Mouse (Mus musculus) spleen, embryonic (tissue): ENCODE data around the gene Rexo4.

Experiments used
- CTCF ChIA-PET: fragments of 350-600 bp; sonication (Branson Sonifier 250); formaldehyde crosslinking; loops from one replicate; lab custom pipeline; 2022; lab: Charles Lee

Gene Rexo4

DNA sequence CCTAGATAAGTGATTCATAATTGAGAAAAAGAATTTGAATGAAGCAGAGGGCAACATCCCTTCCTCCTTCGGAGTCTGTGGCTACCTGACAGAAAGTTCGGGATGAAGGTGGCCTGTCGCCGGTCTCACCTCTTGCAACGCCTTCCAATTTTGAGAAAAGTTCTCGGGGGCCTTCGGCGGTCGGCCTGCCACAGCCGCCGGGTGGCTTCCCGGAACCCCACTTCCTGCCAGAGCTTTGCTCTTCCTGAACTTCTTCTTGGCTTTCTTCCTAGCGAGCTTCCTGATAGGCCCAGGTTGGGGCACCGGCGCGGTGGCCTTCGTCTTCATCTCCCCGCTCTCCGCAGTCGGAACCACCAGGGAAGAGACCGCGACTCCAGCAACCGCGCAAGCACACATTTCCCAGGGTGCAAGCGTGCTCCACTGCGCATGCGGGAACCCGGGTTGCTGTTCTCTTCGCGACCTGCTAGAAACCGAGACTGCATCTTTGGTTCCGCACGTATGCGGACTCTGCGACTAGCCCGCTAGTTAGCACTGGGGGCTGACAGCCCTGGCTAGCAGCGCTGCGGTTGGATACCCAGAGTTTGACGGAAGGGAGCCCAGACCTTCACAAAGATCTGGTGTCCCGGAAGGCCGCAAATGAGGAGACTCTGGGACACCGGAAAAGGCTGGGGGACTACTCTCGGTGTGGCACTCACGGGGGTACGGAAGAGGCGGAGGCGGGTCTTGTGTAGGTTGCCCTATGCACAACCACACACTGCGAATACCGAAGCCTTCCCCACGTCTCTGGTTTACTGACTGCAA is at the start of gene Rexo4:
Gene Rexo4, minus strand, starts transcription at position 464 of the 801 bp plus-strand sequence.
- CTCF ChIA-PET = no interaction called here

DNA sequence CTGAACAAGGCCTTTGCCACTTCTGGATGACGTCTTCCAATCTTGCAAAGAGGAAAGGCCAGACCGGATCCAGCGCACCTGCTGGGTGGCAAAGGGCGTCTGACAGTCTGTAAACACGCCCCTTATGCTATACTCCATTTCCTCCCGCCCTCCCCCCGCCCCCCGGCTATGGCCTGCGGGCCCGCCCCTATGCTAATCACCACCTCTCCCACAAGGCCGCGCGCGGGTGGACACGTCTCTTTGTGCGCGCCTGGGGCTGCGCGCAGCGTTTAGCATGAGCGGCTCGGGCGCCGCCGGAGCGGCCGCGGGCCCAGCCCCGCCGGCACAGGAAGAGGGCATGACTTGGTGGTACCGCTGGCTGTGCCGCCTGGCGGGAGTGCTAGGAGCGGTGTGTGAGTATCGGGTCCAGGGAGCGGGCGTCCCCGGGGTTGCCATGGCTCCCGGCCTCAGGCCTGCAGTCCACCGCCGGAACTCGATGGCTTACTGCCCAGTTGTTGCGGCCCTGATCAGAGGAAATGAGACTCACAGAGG is 45.6 kb upstream of the Rexo4 start, which contains the start of gene Cacfd1:
Gene Cacfd1, plus strand, starts transcription at position 213 of the 531 bp plus-strand sequence.
- CTCF ChIA-PET = no interaction called here

DNA sequence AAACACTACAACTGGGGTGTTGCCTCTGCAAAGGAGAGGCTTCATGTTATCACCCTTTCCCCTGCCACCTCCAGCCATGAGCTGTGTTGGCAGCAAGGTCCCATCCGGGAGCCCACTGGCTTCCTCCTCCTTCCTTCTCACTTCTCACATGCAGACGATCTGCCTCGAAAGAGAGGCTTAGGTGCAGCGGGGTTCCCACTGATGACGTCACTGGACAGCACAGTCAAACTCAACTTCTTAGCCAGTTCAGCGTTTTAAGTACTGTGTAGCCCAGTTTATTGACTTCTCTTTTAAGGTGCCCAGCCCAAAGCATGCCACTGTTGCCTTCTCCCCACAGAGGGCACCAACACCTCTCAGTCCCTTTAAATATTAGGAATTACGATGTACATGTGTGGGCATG is 43.5 kb upstream of the Rexo4 start:
- CTCF ChIA-PET = no interaction called here

DNA sequence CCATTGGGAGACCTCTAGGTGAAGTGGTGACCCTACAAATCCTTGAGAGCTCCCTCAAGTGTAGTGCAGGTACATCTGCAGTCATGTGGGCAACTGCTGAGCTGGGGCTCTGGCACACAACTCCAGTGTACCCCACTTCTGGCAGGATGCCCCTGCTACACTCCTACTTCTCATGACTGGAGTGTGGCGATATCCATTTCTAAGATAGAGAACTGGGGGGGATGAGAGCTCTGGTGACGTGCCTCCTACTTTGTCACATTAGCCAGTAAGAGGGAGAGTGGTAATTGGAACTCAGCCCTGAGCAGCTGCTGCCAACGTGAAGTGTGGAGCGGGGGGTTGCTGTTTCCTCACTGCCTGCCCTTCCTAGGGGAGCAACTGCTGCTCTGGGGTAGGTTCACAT is 42.1 kb upstream of the Rexo4 start:
- CTCF ChIA-PET = no interaction called here

DNA sequence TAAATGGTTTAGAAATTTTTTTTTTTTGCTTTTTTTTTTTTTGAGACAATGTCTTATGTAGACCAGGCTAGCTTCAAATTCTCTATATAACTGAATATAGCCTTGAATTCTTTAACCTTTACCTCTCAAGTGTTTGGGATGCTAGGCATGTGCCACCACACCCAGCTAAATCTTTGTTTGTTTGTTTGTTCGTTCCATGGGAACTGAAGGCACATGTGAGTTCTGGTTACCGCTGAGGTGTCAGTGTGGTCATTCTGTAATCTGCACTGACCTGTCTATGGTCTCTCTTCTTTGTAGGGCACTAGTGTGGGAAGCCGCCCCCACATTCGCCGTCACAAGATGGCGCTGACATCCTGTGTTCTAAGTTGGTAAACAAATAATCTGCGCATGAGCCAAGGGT is 33.8 kb upstream of the Rexo4 start:
- CTCF ChIA-PET = interaction anchor here (0.5 to 0.7 kb wide), 2 partner anchors 17 to 1594 kb away, joined by 5 to 21 read pairs; no protein-coding TSS in a partner anchor

DNA sequence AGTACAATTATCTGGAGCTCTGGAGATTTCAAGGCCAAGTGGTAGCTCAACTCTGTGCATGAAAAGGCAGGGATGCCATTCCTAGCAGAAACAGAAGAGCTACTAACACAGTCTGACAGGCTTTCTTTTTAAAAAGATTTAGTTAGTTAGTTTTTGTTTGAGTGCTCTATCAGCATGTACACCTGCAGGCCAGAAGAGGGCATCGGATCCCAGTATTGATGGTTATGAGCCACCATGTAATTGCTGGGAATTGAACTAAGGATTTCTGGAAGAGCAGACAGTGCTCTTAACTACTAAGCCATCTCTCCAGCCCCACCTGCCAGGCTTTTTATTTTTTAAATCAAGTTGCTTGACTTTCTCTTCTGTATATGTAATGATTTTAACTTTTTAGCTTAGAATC is 33.3 kb upstream of the Rexo4 start:
- CTCF ChIA-PET = interaction anchor here (0.5 to 0.7 kb wide), 3 partner anchors 17 to 1595 kb away, joined by 3 to 21 read pairs (median 5); no protein-coding TSS in a partner anchor

DNA sequence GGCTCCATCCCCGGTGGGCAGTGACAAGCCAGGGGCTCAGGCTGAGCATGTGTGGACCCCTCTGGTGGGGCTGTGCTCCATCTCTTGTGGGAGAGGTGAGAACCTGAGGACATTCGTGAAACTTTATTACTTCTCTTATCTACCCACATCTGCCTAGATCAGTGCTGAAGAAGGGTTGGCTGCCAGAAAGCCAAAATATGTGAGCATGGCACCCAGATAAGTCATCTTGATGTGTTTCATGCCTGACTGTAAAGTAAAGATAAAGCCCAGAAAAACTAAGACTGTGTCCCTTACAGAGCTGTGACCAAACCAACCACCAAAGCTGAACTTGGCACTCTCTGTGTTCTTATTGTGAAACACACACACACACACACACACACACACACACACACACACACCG is 29.8 kb upstream of the Rexo4 start:
- CTCF ChIA-PET = no interaction called here

DNA sequence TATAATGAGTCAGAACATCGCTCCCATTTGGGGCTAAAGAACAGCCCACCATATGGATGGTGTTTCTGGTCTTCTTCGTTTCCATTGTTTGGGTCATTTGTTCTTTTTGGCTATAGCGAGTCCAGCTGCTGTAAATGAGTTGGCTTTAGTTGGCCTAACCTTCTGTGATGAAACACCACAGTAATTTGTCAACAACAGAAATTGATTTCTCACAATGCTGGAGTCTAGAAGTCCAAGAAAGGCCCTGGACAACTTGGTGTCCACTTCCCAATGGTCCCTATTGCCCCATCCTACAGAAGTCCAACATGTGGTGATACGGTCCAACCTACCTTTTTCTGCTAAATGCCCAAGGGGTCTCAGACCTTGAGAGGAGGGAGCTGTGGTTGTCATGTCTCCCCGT is 20.5 kb upstream of the Rexo4 start:
- CTCF ChIA-PET = no interaction called here

DNA sequence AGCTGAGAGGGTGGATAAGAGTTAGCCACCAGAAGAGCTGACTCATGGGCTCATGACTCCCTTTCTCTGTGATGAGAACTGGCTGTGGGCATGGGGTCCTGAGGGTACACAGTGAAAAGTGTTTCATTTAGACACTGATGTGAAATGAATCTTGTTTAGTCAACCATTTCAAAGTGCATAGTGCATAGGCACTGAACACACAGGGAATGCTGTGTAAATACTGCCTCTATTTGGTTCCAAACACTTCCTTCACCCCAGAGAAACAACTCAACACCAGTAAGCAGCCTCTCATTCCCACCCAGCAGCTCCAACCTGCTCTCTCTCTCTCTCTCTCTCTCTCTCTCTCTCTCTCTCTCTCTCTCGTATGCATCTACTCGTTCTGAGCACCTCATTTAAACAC is 20.0 kb upstream of the Rexo4 start:
- CTCF ChIA-PET = no interaction called here

DNA sequence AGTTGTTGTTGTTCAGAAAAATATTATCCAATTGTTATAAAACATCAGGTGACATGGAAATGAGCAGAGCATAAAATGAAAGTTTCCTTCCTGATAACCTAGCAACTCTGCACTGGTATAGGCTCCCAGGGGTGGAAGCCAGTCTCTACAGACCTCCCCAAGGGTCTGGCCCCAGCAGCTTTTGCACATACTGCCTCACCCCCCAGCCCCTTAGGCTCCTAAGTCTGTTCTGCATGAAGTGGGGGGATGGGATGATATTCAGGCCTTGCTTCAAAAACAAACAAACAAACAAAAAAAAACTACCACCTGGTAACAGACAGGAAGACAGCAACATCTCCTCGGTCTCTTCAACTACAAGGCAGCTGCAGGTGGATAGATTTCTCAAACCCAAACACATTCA is 16.2 kb upstream of the Rexo4 start:
- CTCF ChIA-PET = interaction anchor here (0.5 kb wide), 1 partner anchor 18 kb away, joined by 21 read pairs; no protein-coding TSS in a partner anchor

DNA sequence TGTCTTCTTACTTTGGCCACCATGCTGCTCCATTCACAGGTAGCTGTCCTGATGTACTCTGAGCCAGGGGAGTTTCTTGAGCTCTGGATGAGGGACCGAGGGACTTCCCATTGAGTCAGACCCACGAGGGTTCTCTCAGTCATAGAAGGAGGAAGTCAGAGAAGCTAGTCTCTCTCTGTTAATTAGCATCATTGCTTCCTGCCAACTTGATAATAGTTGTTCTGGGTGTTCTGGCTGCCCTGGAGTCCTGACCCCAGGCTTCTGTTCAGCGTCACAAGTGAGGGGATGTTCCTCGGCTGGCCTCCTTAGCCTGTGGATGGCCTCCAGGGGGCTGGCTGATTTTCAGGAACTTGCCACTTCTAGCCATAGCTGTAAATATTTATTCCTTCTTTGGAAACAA is 9.8 kb upstream of the Rexo4 start:
- CTCF ChIA-PET = no interaction called here

DNA sequence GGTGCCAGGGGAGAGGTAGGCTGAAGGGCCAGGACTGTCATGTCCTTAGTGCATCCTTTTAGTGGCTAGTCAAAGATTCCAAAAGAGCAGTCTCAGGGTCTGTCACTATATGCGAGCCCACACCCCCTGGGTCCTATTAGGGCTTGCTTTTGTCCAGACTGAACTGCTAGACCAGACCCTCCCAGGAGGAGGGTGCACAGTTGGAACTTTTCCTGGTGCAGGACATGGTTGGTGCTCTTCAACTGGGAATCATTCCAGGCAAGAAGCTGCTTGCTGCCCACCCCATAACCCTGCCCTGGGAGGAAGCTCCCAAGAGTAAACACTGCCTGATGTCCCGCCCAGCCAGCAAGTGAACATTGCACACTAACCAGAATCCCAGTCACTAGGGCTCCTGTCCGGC is 8.9 kb upstream of the Rexo4 start, which contains the start of gene Adamts13:
Gene Adamts13, plus strand, starts transcription at position 301 of the 400 bp plus-strand sequence.
- CTCF ChIA-PET = no interaction called here

DNA sequence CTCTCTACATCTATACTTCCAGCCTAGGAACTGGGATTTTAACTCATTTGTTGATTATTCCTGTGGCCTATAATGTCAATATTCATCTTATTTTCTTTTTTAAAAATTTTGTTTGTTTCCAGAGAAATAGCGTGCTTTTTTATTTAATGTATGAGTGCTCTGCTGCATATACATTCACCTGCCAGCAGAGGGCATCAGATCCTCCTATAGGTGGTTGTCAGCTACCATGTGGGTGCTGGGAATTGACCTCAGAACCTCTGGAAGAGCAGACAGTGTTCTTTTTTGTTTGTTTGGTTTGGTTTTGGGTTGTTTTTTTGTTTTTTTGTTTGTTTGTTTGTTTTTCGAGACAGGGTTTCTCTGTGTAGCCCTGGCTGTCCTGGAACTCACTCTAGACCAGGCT is 3.1 kb upstream of the Rexo4 start:
- CTCF ChIA-PET = interaction anchor here (0.6 kb wide), 1 partner anchor 370 kb away, joined by 3 read pairs; no protein-coding TSS in a partner anchor

DNA sequence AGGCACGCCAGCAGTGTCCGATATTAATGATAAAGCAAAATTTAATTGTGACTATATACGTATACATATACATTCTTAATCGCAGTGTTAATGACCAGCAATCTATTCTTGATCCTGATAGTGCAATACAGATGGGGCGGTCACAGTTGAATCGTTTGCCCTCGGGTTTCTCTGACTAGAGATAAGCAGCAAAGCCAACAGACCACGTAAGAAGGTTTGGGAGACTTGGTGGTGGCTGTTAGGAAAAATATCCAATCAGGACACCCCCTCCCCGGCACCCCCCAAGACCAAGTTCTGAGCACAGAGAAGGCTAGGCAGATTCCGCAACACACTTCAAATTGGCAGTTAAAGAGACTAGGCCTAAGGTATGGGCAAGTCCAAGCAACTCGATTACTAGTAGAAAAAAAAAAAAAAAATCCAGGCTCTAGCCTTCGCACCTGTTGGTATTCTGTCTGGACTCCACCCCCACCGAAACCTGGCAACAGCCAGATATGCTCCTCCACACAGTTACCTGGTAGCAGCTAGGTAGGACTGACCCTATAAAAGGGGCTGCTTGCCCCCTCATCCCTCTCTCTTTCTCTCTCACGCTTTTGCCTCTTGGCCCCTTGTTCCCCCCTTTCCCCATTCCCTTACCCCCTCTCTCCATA is 661 bp upstream of the Rexo4 start:
- CTCF ChIA-PET = interaction anchor here (0.8 kb wide), 1 partner anchor 101 kb away, joined by 11 read pairs; no protein-coding TSS in a partner anchor

DNA sequence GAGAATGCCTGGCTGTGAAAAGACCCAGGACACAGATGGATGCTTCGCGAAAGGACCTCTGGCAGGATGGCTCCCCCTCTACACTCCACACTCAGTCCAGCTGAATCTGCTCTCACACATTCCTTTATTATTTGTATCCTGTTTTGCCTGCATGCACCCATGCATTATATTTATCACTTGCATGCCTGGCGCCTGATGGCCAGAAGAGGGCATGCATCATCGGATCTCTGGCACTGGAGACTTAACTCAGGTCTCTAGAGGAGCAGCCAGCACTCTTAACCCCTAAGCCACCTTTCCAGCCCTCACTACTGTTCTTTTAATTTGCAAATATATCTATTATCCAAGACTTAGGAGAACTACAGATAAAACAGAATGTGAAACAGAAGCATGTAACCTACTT is 3.4 kb downstream of the Rexo4 start:
- CTCF ChIA-PET = no interaction called here

DNA sequence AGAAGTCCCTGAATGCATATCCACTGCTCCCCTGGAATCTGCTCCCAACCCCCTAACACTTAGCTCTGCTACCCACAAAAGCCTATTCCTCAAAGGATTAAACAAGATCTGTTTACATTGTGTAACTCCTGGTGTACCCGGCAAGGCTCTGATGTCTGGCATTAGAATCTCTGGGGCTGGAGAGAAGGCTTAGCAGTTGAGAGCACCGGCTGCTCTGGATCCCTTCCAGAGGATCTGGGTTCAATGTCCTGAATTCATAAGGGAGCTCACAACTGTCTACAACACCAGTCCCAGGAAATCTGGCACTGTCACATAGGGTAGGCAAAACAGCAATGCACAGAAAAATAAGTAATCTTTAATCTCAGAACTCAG is 6.7 kb downstream of the Rexo4 start:
- CTCF ChIA-PET = no interaction called here

DNA sequence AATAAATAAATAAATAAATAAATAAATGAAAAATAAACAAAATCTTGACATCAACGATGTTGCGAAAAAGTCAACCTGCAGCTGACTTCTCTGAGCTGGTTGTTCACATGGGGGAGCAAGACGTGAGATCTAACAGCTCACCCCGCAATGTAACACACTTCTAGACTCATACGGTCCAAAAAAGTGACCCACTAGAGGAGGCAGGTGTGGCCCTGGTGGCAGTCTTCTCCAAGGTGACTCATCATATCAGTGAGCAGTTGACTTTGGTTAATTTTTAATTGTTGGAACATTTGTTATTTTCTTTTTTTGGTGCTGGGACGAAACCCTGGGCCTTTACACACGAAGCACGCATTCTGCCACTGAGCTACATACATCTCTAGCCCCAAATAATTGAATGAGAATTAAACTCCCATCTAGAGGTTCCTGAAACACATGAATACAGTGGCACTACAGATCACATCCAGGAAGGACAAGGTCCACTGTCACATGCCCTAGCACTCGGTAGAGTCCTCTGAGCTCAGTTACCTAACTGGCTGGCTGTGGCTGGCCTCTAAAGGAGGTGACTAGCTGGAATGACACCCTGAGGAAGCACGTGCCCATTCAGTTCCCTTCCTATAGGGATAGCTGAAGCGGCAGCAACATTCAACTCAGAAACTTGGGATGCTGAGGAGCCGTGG is 7.2 kb downstream of the Rexo4 start:
- CTCF ChIA-PET = no interaction called here

DNA sequence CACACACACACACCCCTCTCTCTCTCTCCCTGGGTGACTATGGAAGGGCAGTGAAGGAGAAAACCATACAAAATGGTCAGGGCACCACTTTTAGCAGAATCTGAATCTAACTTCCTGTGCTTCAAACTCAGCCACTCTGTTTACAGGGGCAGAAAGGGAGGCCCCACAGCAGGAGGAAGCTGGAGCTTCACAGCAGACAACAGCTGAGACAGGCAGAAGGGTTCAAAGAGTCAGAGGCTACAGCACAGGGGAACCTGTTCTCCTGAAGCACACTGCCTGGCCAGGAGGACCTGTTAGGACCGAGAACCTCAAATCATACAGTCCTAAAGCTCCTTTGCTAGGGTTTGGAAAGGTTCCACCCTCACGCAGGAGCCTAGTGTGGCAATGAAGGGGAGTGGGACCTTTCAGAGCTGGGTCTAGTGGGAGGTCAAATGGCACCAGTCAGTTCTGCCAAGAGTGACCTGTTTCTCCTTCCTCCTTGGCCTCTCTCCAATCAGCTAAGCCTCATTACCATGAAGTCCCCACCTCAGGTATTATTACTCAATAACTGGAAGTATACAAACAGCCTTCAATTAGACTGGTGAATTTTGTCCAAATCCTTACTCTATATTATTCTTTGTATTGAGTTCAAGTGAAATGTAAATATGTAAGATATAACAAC is 9.3 kb downstream of the Rexo4 start:
- CTCF ChIA-PET = interaction anchor here (0.8 kb wide), 1 partner anchor 28 kb away, joined by 3 read pairs; no protein-coding TSS in a partner anchor

DNA sequence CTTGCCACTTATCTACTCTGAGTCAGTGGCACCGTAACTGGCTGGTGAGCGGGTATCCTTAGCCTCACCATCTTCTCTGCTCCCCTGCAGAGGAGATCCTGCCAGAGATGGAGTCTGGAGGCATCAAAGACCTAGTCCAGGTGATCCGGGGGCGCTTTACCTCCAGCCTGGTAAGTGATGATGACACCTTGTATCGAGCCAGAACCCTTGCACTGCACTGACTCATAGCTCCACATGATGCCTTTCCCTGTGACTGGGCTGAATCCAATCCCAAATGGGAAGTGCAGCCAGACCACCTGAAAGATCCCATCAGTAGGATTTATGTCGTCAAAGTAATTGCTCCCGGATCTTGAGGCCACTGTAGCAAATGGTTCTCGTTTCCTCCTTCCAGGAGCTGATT is 11.3 kb downstream of the Rexo4 start:
- CTCF ChIA-PET = no interaction called here

DNA sequence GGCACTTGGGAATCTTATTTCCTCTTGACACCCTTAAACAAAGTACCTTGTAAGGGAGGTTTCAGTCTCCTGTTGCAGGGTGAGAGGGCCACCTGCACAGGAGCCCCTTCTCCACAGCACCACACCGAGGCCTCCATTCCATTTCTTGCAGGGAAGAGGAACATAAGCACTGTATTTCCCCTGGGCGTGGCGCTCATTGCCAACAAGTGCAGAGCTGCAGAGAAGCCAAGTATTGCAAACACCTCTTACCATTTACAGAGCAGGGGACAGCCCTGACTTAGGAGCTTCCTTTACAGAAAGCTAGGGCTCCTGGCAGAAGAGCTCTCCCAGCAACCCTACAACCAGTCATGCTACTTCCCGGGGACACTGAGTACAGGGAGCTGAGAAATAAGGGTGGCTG is 12.0 kb downstream of the Rexo4 start:
- CTCF ChIA-PET = no interaction called here

DNA sequence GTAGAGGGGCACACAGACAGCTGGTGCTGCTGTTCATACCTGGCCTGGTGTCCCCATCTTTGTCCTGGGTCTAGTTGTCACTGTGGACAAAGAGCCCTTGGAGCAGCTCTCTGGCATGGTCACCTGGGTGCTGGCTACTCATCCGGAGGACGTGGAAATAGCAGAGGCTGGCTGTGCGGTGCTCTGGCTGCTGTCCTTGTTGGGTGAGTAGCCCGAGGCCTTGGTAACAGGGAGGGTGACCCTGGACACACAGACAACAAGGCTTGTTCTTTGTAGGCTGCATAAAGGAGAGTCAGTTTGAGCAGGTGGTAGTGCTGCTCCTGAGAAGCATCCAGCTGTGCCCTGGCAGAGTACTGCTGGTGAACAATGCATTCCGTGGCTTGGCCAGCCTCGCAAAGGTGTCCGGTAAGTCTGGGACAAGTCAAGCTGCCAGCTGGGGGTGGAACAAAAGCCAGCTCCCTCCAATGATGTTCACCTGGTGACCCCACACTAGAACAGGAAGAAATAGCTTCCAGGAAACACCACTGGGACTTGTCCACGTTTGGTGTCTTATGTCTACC is 12.8 kb downstream of the Rexo4 start:
- CTCF ChIA-PET = no interaction called here
